Mouse (Mus musculus): Measurements from ENCODE around the gene Dcst2.

Gene Dcst2

GRCm38 (mm10) chr3:89332013-89332412, 29.8 kb upstream of the Dcst2 start:
- peak; percentile 25 to 45 for DNase-seq

- peak; percentile 73 to 77 for DNase-seq
Observed at GRCm38 (mm10) chr3:89332476-89332875, 29.3 kb upstream of the Dcst2 start.

GRCm38 (mm10) chr3:89333053-89333452, 28.7 kb upstream of the Dcst2 start:
- DNase-seq, result peak; percentile 83 to 86

- peak in 1 of 2 experiments; percentile 19 for DNase-seq
Observed at GRCm38 (mm10) chr3:89336529-89336928, 25.2 kb upstream of the Dcst2 start.

GRCm38 (mm10) chr3:89337062-89337720, 24.6 kb upstream of the Dcst2 start:
- no peak for DNase-seq

- peak; percentile 68 to 72 for DNase-seq
Observed at GRCm38 (mm10) chr3:89337721-89338578, 23.8 kb upstream of the Dcst2 start, which contains the start of gene Efna4. Gene Efna4 (minus strand): TSS chr3:89338028.

GRCm38 (mm10) chr3:89339416-89339815, 22.4 kb upstream of the Dcst2 start:
- peak; percentile 82 to 87 for DNase-seq

- peak; percentile 95 for DNase-seq
Observed at GRCm38 (mm10) chr3:89340465-89340864, 21.3 kb upstream of the Dcst2 start.

- DNase-seq, result peak in 1 of 2 experiments; percentile 20
Observed at GRCm38 (mm10) chr3:89341794-89342193, 20.0 kb upstream of the Dcst2 start.

GRCm38 (mm10) chr3:89343279-89343678, 18.5 kb upstream of the Dcst2 start:
- DNase-seq, result peak; percentile 50 to 66

- peak in 1 of 2 experiments; percentile 13 for DNase-seq
Observed at GRCm38 (mm10) chr3:89346815-89347540, 14.8 kb upstream of the Dcst2 start.

GRCm38 (mm10) chr3:89347916-89348315, 13.9 kb upstream of the Dcst2 start:
- DNase-seq, result no peak

GRCm38 (mm10) chr3:89348911-89349868, 12.6 kb upstream of the Dcst2 start:
- peak; percentile 51 to 57 for DNase-seq

GRCm38 (mm10) chr3:89349869-89350501, 11.8 kb upstream of the Dcst2 start, which contains the start of gene Adam15:
Gene Adam15 (minus strand): TSS chr3:89349996.
- DNase-seq, result peak; percentile 97 to 98

- DNase-seq, result peak in 1 of 2 experiments; percentile 8
Observed at GRCm38 (mm10) chr3:89351271-89351670, 10.5 kb upstream of the Dcst2 start.

GRCm38 (mm10) chr3:89354816-89355511, 6.8 kb upstream of the Dcst2 start:
- DNase-seq, result peak; percentile 92 to 96

- DNase-seq, result peak in 1 of 2 experiments; percentile 1
Observed at GRCm38 (mm10) chr3:89355512-89355902, 6.3 kb upstream of the Dcst2 start.

- DNase-seq, result peak in 1 of 2 experiments; percentile 2
Observed at GRCm38 (mm10) chr3:89356029-89356428, 5.7 kb upstream of the Dcst2 start.

- peak in 1 of 2 experiments; percentile 8 for DNase-seq
Observed at GRCm38 (mm10) chr3:89359630-89360029, 2.1 kb upstream of the Dcst2 start.

GRCm38 (mm10) chr3:89360237-89360636, 1.5 kb upstream of the Dcst2 start:
- peak in 1 of 2 experiments; percentile 3 for DNase-seq

GRCm38 (mm10) chr3:89364631-89365030, 2.9 kb downstream of the Dcst2 start:
- no peak for DNase-seq
